Mouse (Mus musculus) neutrophil, adult 83 days (primary cell): Measurements from ENCODE around the gene P4htm. TPM values are rescaled to one million over a fixed set of nuclear protein-coding genes. Genes with fewer than 3 reads are reported as not detected.

Experiments
- total RNA-seq, 2 experiments: library from RNA; stranded (reverse); gene quantifications; one replicate each; pipeline ENCODE4 v1.2.4; 2023

Gene P4htm
- total RNA-seq, result 1 to 10 TPM in 1 of 2 experiments, under 1 TPM in 1; 0.48 to 1.1 TPM

GRCm38 (mm10) chr9:108596998-108597764, at the start of gene P4htm:
TSS of gene P4htm (minus strand) at chr9:108597667.

GRCm38 (mm10) chr9:108578545-108579343, 18.7 kb downstream of the P4htm start, which contains the start of gene Wdr6:
TSS of gene Wdr6 (minus strand) at chr9:108578739.

GRCm38 (mm10) chr9:108569381-108570206, 27.9 kb downstream of the P4htm start, which contains the start of gene Dalrd3:
TSS of gene Dalrd3 (plus strand) at chr9:108569886.

GRCm38 (mm10) chr9:108566815-108567776, 30.4 kb downstream of the P4htm start, which contains the start of gene Ndufaf3:
TSS of gene Ndufaf3 (minus strand) at chr9:108567434.

GRCm38 (mm10) chr9:108560227-108560841, 37.1 kb downstream of the P4htm start, which contains the start of gene Impdh2:
TSS of gene Impdh2 (plus strand) at chr9:108560286.

Other genes starting within 250 kb of the P4htm start
- 100 to 1,000 TPM; 119 to 129 TPM for gene Usp4, start 249.8 kb downstream of the P4htm start, total RNA-seq
- 1 to 10 TPM; 1.6 to 2.5 TPM for gene 1700102P08Rik, start 204.9 kb downstream of the P4htm start, total RNA-seq
- gene Ccdc36, start 169.2 kb downstream of the P4htm start, total RNA-seq, result not detected
- not detected for gene BC048562, start 161.2 kb downstream of the P4htm start, total RNA-seq
- 10 to 100 TPM; 11.6 to 14.8 TPM for gene Ccdc71, start 137.1 kb downstream of the P4htm start, total RNA-seq
- gene Klhdc8b, start 136.1 kb downstream of the P4htm start, total RNA-seq, result 1 to 10 TPM; 2.1 to 2.2 TPM
- 1 to 10 TPM in 1 of 2 experiments, under 1 TPM in 1; 0.96 to 1.7 TPM for gene Lamb2, start 117.9 kb downstream of the P4htm start, total RNA-seq
- gene Usp19, start 107.1 kb downstream of the P4htm start, total RNA-seq, result 100 to 1,000 TPM; 123 to 147 TPM
- 100 to 1,000 TPM; 107 to 126 TPM for gene Qars, start 90.0 kb downstream of the P4htm start, total RNA-seq
- gene Qrich1, start 80.9 kb downstream of the P4htm start, total RNA-seq, result 10 to 100 TPM; 82.5 to 91.3 TPM
- 100 to 1,000 TPM; 102 to 111 TPM for gene Impdh2, start 37.4 kb downstream of the P4htm start, total RNA-seq
- 10 to 100 TPM; 21.8 to 22.4 TPM for gene Ndufaf3, start 30.2 kb downstream of the P4htm start, total RNA-seq
- 10 to 100 TPM; 24.9 to 27.7 TPM for gene Dalrd3, start 27.8 kb downstream of the P4htm start, total RNA-seq
- 1 to 10 TPM; 5.9 to 6.6 TPM for gene Wdr6, start 18.9 kb downstream of the P4htm start, total RNA-seq
- 10 to 100 TPM; 67.0 to 74.0 TPM for gene Arih2, start 51.7 kb upstream of the P4htm start, total RNA-seq
- 10 to 100 TPM; 19.1 to 22.3 TPM for gene Slc25a20, start 64.4 kb upstream of the P4htm start, total RNA-seq
- 10 to 100 TPM; 13.0 to 16.8 TPM for gene Prkar2a, start 91.6 kb upstream of the P4htm start, total RNA-seq
- gene Ip6k2, start 186.1 kb upstream of the P4htm start, total RNA-seq, result 10 to 100 TPM; 31.3 to 35.9 TPM
- gene Nckipsd, start 210.7 kb upstream of the P4htm start, total RNA-seq, result 1 to 10 TPM; 7.8 TPM
- 10 to 100 TPM; 38.5 to 52.8 TPM for gene Celsr3, start 228.7 kb upstream of the P4htm start, total RNA-seq